Mouse (Mus musculus) neural tube, embryonic 14.5 days (tissue): ENCODE results near the gene Ppp2r5b. TPM values are rescaled to one million over a fixed set of nuclear protein-coding genes. Genes with fewer than 3 reads are reported as not detected.

Experiments used
- ATAC-seq: fragments of 200-750 bp; cut with Nextera tagmentation; 2 replicates; pipeline ENCODE4 v1.8.0; 2017; ENCODE audit warnings: low read depth, mild to moderate bottlenecking, moderate TSS enrichment, moderate library complexity
- H3K27ac ChIP-seq: fragments of 300-500 bp; sonication (generic); 2 replicates; pipeline ENCODE4 v1.5.1; 2014; ENCODE audit warnings: low read depth, mild to moderate bottlenecking, control low read depth, low read length, moderate library complexity, mixed read lengths
- H3K27me3 ChIP-seq: fragments of 300-500 bp; sonication (generic); 2 replicates; pipeline ENCODE4 v1.6.1; 2014; ENCODE audit warnings: low read length; ENCODE audit not compliant: control insufficient read depth, insufficient read depth
- H3K36me3 ChIP-seq: fragments of 300-500 bp; sonication (generic); 2 replicates; pipeline ENCODE4 v1.6.1; 2014; ENCODE audit warnings: low read length, mixed read lengths; ENCODE audit not compliant: control insufficient read depth, insufficient read depth
- H3K4me1 ChIP-seq: fragments of 300-500 bp; sonication (generic); 2 replicates; pipeline ENCODE4 v1.6.1; 2014; ENCODE audit warnings: low read length; ENCODE audit not compliant: control insufficient read depth, insufficient read depth
- H3K4me2 ChIP-seq: fragments of 300-500 bp; sonication (generic); 2 replicates; pipeline ENCODE4 v1.6.1; 2014; ENCODE audit warnings: mild to moderate bottlenecking, low read depth, low read length, control low read depth
- H3K4me3 ChIP-seq: fragments of 300-500 bp; sonication (generic); 2 replicates; pipeline ENCODE4 v1.5.1; 2014; ENCODE audit warnings: low read depth, low read length, control low read depth, mixed read lengths
- H3K9ac ChIP-seq: fragments of 300-500 bp; sonication (generic); replicated peaks from 2 replicates; pipeline ENCODE4 v1.6.1; 2014; ENCODE audit warnings: low read depth, mild to moderate bottlenecking, control low read depth, low read length, mixed read lengths
- H3K9me3 ChIP-seq: fragments of 300-500 bp; sonication (generic); 2 replicates; pipeline ENCODE4 v1.6.1; 2016; ENCODE audit warnings: low read length; ENCODE audit not compliant: control insufficient read depth
- WGBS: fragments of 180-500 bp; shearing (Covaris S2); extraction: QIAGEN DNeasy Blood & Tissue Kit; methylation state at CpG from one replicate; pipeline ENCODE4 v1.1.7; 2014; 5-methylcytosine and 5-hydroxymethylcytosine counted together
- polyA plus RNA-seq: library from polyadenylated mRNA; unstranded; fragments of >200 nt; fragmentation: Nextera tagmentation; extraction: Ambion mirVana; gene quantifications from 2 replicates; pipeline ENCODE4 v1.2.1, GENCODE M21; 2014

The Ppp2r5b gene
- polyA plus RNA-seq, 1 experiment from 2014 or later: 154 TPM

GRCm38 (mm10) chr19:6270661-6271060 lies 35.0 kb upstream of the Ppp2r5b start:
- no peak overlapping the region for H3K4me3 ChIP-seq
- no peak overlapping the region for H3K9ac ChIP-seq
- no peak for ATAC-seq
- H3K4me2 ChIP-seq: no peak overlapping the region
- no peaks in the 10 kb centered on the region for H3K9me3 ChIP-seq
- no peak overlapping the region for H3K27ac ChIP-seq
- H3K27me3 ChIP-seq: no peaks in the 10 kb centered on the region
- H3K36me3 ChIP-seq: no peaks in the 10 kb centered on the region
- 65% methylated on average over 9 of the region's 9 CpGs for WGBS
- no peaks in the 10 kb centered on the region for H3K4me1 ChIP-seq

GRCm38 (mm10) chr19:6269798-6270475 lies 34.3 kb upstream of the Ppp2r5b start:
- 89% methylated on average over 8 of the region's 8 CpGs for WGBS
- Histone ChIP-seq H3K27ac (no peak overlapping the region), H3K9me3 (no peaks in the 10 kb centered on the region), H3K36me3 (no peaks in the 10 kb centered on the region), H3K4me2 (no peak overlapping the region), H3K27me3 (no peaks in the 10 kb centered on the region), H3K9ac (no peak overlapping the region), H3K4me3 (no peak overlapping the region), H3K4me1 (no peaks in the 10 kb centered on the region)
- ATAC-seq: no peak

- Histone ChIP-seq H3K4me2 (no peak overlapping the region), H3K27me3 (no peaks in the 10 kb centered on the region), H3K9me3 (no peaks in the 10 kb centered on the region), H3K4me1 (no peaks in the 10 kb centered on the region), H3K4me3 (no peak overlapping the region), H3K27ac (no peak overlapping the region), H3K36me3 (no peaks in the 10 kb centered on the region), H3K9ac (no peak overlapping the region)
- no peak for ATAC-seq
- 88% methylated on average over 7 of the region's 7 CpGs for WGBS
Observed at GRCm38 (mm10) chr19:6268670-6269132, 33.0 kb upstream of the Ppp2r5b start.

DNA sequence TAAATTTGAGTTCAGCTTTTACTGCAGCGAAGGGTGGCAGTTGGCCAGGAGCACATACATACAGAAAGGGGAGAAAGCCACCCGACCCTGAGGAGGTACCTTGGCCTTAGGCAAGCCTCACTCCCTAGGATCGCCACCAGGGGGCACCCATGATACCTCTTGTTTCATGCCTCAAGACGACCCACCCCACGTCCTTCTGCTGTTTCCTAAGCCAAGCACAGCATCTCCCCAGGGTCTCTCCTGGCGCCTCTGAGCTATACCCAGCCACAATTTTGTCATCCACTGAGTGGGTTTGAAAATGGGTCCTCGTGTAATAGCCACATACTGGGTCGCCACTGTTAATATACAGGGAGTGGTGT lies 32.5 kb upstream of the Ppp2r5b start:
- Histone ChIP-seq H3K27me3 (no peaks in the 10 kb centered on the region), H3K27ac (no peak overlapping the region), H3K4me2 (no peak overlapping the region), H3K36me3 (no peaks in the 10 kb centered on the region), H3K9me3 (no peaks in the 10 kb centered on the region), H3K4me3 (no peak overlapping the region), H3K9ac (no peak overlapping the region), H3K4me1 (no peaks in the 10 kb centered on the region)
- WGBS: 17% methylated on average over 8 of the region's 8 CpGs
- ATAC-seq: peak; percentile 80; the same call in 1 of the 2 replicates

DNA sequence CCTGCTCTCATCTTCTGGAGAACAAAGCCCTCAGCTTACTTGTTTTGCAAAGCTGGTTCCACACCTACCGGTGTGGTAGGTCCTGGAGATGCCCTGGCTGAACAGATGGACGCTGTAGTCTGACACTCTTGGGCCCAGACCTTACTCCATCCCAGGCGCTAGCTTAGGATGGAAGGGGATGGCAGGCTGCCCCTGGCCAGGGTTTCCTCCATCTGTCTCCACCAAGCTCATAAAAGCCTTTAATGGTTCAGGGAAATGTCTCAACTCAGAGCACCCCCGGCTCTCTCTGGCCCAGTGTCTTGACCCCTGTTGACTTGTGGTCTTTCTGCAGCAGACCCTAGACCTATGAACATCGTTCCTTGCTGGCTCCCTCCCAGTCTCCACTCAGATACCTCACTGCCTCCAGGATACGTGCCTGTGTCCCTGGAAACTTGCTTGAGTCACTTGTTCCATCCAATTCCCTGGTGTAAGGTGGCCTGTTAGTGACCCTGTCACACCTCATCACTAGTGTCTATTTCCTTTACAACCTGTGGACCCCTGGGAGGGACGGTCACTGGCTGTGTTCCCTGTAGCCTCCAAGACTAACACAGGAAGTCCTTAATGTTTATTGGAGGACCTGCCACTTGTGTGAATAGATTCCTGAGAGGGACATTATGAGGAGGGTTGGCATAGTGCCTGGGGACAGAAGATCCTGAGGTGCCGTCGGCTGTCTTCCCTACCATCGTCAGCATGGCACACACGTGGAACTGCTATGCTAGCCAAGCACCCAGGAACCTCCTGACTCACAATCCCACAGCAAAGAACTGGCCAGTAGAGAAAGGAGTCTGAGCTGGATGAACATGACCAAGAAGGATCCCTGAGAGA lies 31.9 kb upstream of the Ppp2r5b start:
- H3K4me3 ChIP-seq: no peak overlapping the region
- no peak for ATAC-seq
- H3K27me3 ChIP-seq: no peaks in the 10 kb centered on the region
- no peak overlapping the region for H3K27ac ChIP-seq
- H3K9ac ChIP-seq: 0 out of 2 replicates have a peak overlapping the region, but pooled peaks have one; percentile 7
- H3K4me1 ChIP-seq: no peaks in the 10 kb centered on the region
- 49% methylated on average over 11 of the region's 11 CpGs for WGBS
- no peak overlapping the region for H3K4me2 ChIP-seq
- no peaks in the 10 kb centered on the region for H3K9me3 ChIP-seq
- H3K36me3 ChIP-seq: peaks cover under 1% of the 10 kb centered on the region; the same call in 1 of the 2 replicates

- Histone ChIP-seq H3K9me3 (no peaks in the 10 kb centered on the region), H3K9ac (no peak overlapping the region), H3K4me2 (no peak overlapping the region), H3K27me3 (no peaks in the 10 kb centered on the region), H3K27ac (no peak overlapping the region), H3K4me3 (no peak overlapping the region), H3K4me1 (no peaks in the 10 kb centered on the region), H3K36me3 (peaks cover 12% of the 10 kb centered on the region)
- ATAC-seq: no peak
- 71% methylated on average over 6 of the region's 6 CpGs for WGBS
Observed at GRCm38 (mm10) chr19:6265727-6266182, 30.1 kb upstream of the Ppp2r5b start.

- 92% methylated on average over 8 of the region's 8 CpGs for WGBS
- Histone ChIP-seq H3K9ac (no peak overlapping the region), H3K27ac (no peak overlapping the region), H3K4me1 (no peaks in the 10 kb centered on the region), H3K4me3 (no peak overlapping the region), H3K27me3 (no peaks in the 10 kb centered on the region), H3K36me3 (peaks cover 12% of the 10 kb centered on the region), H3K4me2 (no peak overlapping the region), H3K9me3 (no peaks in the 10 kb centered on the region)
- ATAC-seq: no peak
Observed at GRCm38 (mm10) chr19:6264945-6265344, 29.3 kb upstream of the Ppp2r5b start.

- 62% methylated on average over 9 of the region's 9 CpGs for WGBS
- Histone ChIP-seq H3K27ac (no peak overlapping the region), H3K9ac (no peak overlapping the region), H3K4me3 (no peak overlapping the region), H3K27me3 (no peaks in the 10 kb centered on the region), H3K4me1 (no peaks in the 10 kb centered on the region), H3K9me3 (no peaks in the 10 kb centered on the region), H3K4me2 (no peak overlapping the region), H3K36me3 (peaks cover 15% of the 10 kb centered on the region)
- ATAC-seq: no peak
Observed at GRCm38 (mm10) chr19:6264200-6264599, 28.5 kb upstream of the Ppp2r5b start.

- no peaks in the 10 kb centered on the region for H3K4me1 ChIP-seq
- H3K4me3 ChIP-seq: no peak overlapping the region
- 82% methylated on average over 8 of the region's 8 CpGs for WGBS
- peaks cover 28% of the 10 kb centered on the region for H3K36me3 ChIP-seq
- ATAC-seq: no peak
- H3K27me3 ChIP-seq: no peaks in the 10 kb centered on the region
- H3K27ac ChIP-seq: no peak overlapping the region
- no peak overlapping the region for H3K4me2 ChIP-seq
- no peaks in the 10 kb centered on the region for H3K9me3 ChIP-seq
- no peak overlapping the region for H3K9ac ChIP-seq
Observed at GRCm38 (mm10) chr19:6262839-6263433, 27.3 kb upstream of the Ppp2r5b start.
